Mouse (Mus musculus): ENCODE results near the gene Spc24. TPM values are rescaled to one million over a fixed set of nuclear protein-coding genes. Genes with fewer than 3 reads are reported as not detected.
A peak's percentile ranks its signal among the peaks of the same experiment; 100 is the strongest.
"Not testable (repeated sequence)": the region's sequence is repeated elsewhere in the genome, so short reads cannot be mapped to it uniquely, and the experiment has no call there.

Gene Spc24
- polyA plus RNA-seq, 1 experiment from 2014 or later = 170 TPM

DNA sequence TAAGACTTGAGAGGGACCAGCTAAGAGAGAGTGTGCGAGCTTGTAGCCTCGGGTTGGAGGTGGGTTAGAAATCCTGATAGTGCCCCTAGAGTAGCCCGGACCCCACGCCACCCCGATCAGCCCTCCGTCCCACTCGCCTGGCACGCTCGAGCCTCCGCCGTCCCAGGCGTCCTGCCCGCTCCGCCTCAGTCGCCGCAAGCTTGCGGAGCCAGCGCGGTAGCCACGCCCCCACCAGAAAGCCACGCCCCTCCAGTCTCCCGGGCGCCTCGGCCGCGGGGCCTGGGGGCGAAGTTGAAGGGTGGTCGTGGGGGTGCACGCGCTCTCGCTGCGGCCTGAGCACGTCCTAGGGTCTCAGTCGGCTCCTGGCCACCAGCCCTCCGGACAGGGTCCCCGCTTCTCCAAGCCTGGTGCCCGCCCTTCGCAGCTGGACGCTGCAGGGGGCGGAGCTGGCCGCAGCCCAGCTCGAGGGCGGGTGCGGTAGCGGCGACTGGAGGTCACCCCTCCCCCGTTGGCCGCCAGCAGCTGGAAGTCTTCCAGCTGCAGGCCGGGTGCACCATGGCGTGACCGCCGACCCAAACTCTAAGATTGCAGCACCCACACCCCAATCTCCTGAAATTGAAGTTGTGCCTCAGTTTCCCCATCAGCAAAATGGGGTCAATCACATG is 38.4 kb upstream of the Spc24 start, which contains the start of gene Kank2:
Kank2 (minus strand) TSS at position 400 of the 665 bp plus-strand sequence.
- DNase-seq (ENCODE audit: low spot score) (peak; percentile 87), ATAC-seq (replicated peaks; ENCODE audit: low FRiP score) (peak; percentile 77)
- Histone ChIP-seq H3K4me2 (peak within 1 kb of the TSS; percentile 98), H3K4me3 (ENCODE audit: low read depth, low read length) (peak within 1 kb of the TSS; percentile 75), H3K36me3 (ENCODE audit: control insufficient read depth, insufficient read depth, low read length) (peaks cover 16% of the 10 kb centered on the region), H3K27ac (ENCODE audit: low read depth, low read length) (peak within 1 kb of the TSS; percentile 79), H3K4me1 (replicated peaks; ENCODE audit: control insufficient read depth, insufficient read depth, low read length) (peaks cover 20% of the 10 kb centered on the region), H3K27me3 (replicated peaks; ENCODE audit: control insufficient read depth, insufficient read depth, low read length) (no peaks in the 10 kb centered on the region), H3K9ac (ENCODE audit: low read depth, low read length) (peak within 1 kb of the TSS; percentile 86), H3K9me3 (ENCODE audit: control insufficient read depth, low read length) (no peaks in the 10 kb centered on the region)
- under 1% methylated on average over 51 of the region's 52 CpGs for WGBS

GRCm38 (mm10) chr9:21797921-21798344 is 37.8 kb upstream of the Spc24 start:
- DNase-seq (ENCODE audit: low spot score) (peak; percentile 79), ATAC-seq (replicated peaks; ENCODE audit: low FRiP score) (peak; percentile 58)
- H3K27ac ChIP-seq (ENCODE audit: low read depth, low read length) = peak overlapping the region; percentile 79
- peak overlapping the region; percentile 98 for H3K4me2 ChIP-seq
- H3K36me3 ChIP-seq (ENCODE audit: control insufficient read depth, insufficient read depth, low read length) = peaks cover 20% of the 10 kb centered on the region
- peaks cover 21% of the 10 kb centered on the region for H3K4me1 ChIP-seq (replicated peaks; ENCODE audit: control insufficient read depth, insufficient read depth, low read length)
- H3K9me3 ChIP-seq (ENCODE audit: control insufficient read depth, low read length) = no peaks in the 10 kb centered on the region
- H3K9ac ChIP-seq (ENCODE audit: low read depth, low read length) = peak overlapping the region; percentile 86
- H3K27me3 ChIP-seq (replicated peaks; ENCODE audit: control insufficient read depth, insufficient read depth, low read length) = no peaks in the 10 kb centered on the region
- peak overlapping the region; percentile 75 for H3K4me3 ChIP-seq (ENCODE audit: low read depth, low read length)
- 1% methylated on average over 22 of the region's 26 CpGs for WGBS

- H3K4me1 ChIP-seq (replicated peaks; ENCODE audit: control insufficient read depth, insufficient read depth, low read length) = peaks cover 25% of the 10 kb centered on the region
- peak overlapping the region; percentile 54; the same call in 1 of the 2 replicates for H3K27ac ChIP-seq (ENCODE audit: low read depth, low read length)
- DNase-seq (ENCODE audit: low spot score) (no peak), ATAC-seq (replicated peaks; ENCODE audit: low FRiP score) (no peak)
- H3K27me3 ChIP-seq (replicated peaks; ENCODE audit: control insufficient read depth, insufficient read depth, low read length) = no peaks in the 10 kb centered on the region
- 74% methylated on average over 3 of the region's 3 CpGs for WGBS
- peak overlapping the region; percentile 98 for H3K4me2 ChIP-seq
- no peak overlapping the region for H3K9ac ChIP-seq (ENCODE audit: low read depth, low read length)
- H3K36me3 ChIP-seq (ENCODE audit: control insufficient read depth, insufficient read depth, low read length) = peaks cover 23% of the 10 kb centered on the region
- peak overlapping the region; percentile 75 for H3K4me3 ChIP-seq (ENCODE audit: low read depth, low read length)
- no peaks in the 10 kb centered on the region for H3K9me3 ChIP-seq (ENCODE audit: control insufficient read depth, low read length)
Measured at GRCm38 (mm10) chr9:21796919-21797318, 36.8 kb upstream of the Spc24 start.

DNA sequence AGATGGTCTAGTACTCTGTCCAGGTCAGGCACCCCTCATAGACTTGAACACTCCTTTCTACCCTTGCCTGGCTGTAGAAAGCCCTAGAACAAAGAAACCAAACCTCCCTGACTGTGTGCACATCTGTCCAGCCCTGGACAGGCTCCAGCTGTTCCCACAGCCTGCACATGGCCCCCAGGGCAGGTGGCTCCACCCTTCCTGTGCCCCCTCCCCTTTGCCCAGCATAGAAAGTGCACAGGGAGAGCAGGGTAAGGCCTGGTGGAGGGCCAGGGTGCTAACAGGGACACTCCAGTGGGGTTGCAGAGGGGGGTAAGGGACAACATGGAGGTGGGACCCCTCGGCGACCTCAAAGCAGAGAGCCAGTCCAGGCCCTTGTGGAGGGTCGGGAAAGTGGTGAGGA is 36.2 kb upstream of the Spc24 start:
- peak overlapping the region; percentile 98 for H3K4me2 ChIP-seq

GRCm38 (mm10) chr9:21795579-21795978 is 35.5 kb upstream of the Spc24 start:
- Histone ChIP-seq H3K4me2 (no peak overlapping the region; the same call in 1 of the 2 replicates), H3K9ac (ENCODE audit: low read depth, low read length) (no peak overlapping the region), H3K27ac (ENCODE audit: low read depth, low read length) (no peak overlapping the region; the same call in 1 of the 2 replicates), H3K4me1 (replicated peaks; ENCODE audit: control insufficient read depth, insufficient read depth, low read length) (peaks cover 26% of the 10 kb centered on the region), H3K27me3 (replicated peaks; ENCODE audit: control insufficient read depth, insufficient read depth, low read length) (no peaks in the 10 kb centered on the region), H3K4me3 (ENCODE audit: low read depth, low read length) (no peak overlapping the region), H3K36me3 (ENCODE audit: control insufficient read depth, insufficient read depth, low read length) (peaks cover 25% of the 10 kb centered on the region), H3K9me3 (ENCODE audit: control insufficient read depth, low read length) (no peaks in the 10 kb centered on the region)
- DNase-seq (ENCODE audit: low spot score) (no peak), ATAC-seq (replicated peaks; ENCODE audit: low FRiP score) (no peak)
- 86% methylated on average over 5 of the region's 5 CpGs for WGBS

More for the DNA sequence above, 36.2 kb upstream of the Spc24 start:
- H3K9ac ChIP-seq (ENCODE audit: low read depth, low read length) = no peak overlapping the region
- peaks cover 25% of the 10 kb centered on the region for H3K36me3 ChIP-seq (ENCODE audit: control insufficient read depth, insufficient read depth, low read length)
- H3K27me3 ChIP-seq (replicated peaks; ENCODE audit: control insufficient read depth, insufficient read depth, low read length) = no peaks in the 10 kb centered on the region
- H3K27ac ChIP-seq (ENCODE audit: low read depth, low read length) = peak overlapping the region; percentile 48; the same call in 1 of the 2 replicates
- no peaks in the 10 kb centered on the region for H3K9me3 ChIP-seq (ENCODE audit: control insufficient read depth, low read length)
- WGBS = 58% methylated on average over 3 of the region's 3 CpGs
- DNase-seq (ENCODE audit: low spot score) (no peak), ATAC-seq (replicated peaks; ENCODE audit: low FRiP score) (no peak)
- peaks cover 26% of the 10 kb centered on the region for H3K4me1 ChIP-seq (replicated peaks; ENCODE audit: control insufficient read depth, insufficient read depth, low read length)
- peak overlapping the region; percentile 21; the same call in 1 of the 2 replicates for H3K4me3 ChIP-seq (ENCODE audit: low read depth, low read length)

GRCm38 (mm10) chr9:21794925-21795324 is 34.8 kb upstream of the Spc24 start:
- no peaks in the 10 kb centered on the region for H3K27me3 ChIP-seq (replicated peaks; ENCODE audit: control insufficient read depth, insufficient read depth, low read length)
- no peak overlapping the region for H3K27ac ChIP-seq (ENCODE audit: low read depth, low read length)
- H3K9me3 ChIP-seq (ENCODE audit: control insufficient read depth, low read length) = no peaks in the 10 kb centered on the region
- ATAC-seq (replicated peaks; ENCODE audit: low FRiP score) (no peak), DNase-seq (ENCODE audit: low spot score) (no peak)
- H3K4me1 ChIP-seq (replicated peaks; ENCODE audit: control insufficient read depth, insufficient read depth, low read length) = peaks cover 26% of the 10 kb centered on the region
- 91% methylated on average over 25 of the region's 25 CpGs for WGBS
- H3K4me2 ChIP-seq = no peak overlapping the region
- no peak overlapping the region for H3K4me3 ChIP-seq (ENCODE audit: low read depth, low read length)
- no peak overlapping the region for H3K9ac ChIP-seq (ENCODE audit: low read depth, low read length)
- peaks cover 25% of the 10 kb centered on the region for H3K36me3 ChIP-seq (ENCODE audit: control insufficient read depth, insufficient read depth, low read length)

GRCm38 (mm10) chr9:21794344-21794834 is 34.3 kb upstream of the Spc24 start:
- H3K4me3 ChIP-seq (ENCODE audit: low read depth, low read length) = no peak overlapping the region
- ATAC-seq (replicated peaks; ENCODE audit: low FRiP score) = no peak
- H3K9ac ChIP-seq (ENCODE audit: low read depth, low read length) = no peak overlapping the region
- 95% methylated on average over 18 of the region's 18 CpGs for WGBS
- DNase-seq (ENCODE audit: low spot score) = no peak
- H3K27ac ChIP-seq (ENCODE audit: low read depth, low read length) = no peak overlapping the region
- no peak overlapping the region for H3K4me2 ChIP-seq
- no peaks in the 10 kb centered on the region for H3K9me3 ChIP-seq (ENCODE audit: control insufficient read depth, low read length)
- no peaks in the 10 kb centered on the region for H3K27me3 ChIP-seq (replicated peaks; ENCODE audit: control insufficient read depth, insufficient read depth, low read length)
- peaks cover 26% of the 10 kb centered on the region for H3K4me1 ChIP-seq (replicated peaks; ENCODE audit: control insufficient read depth, insufficient read depth, low read length)
- H3K36me3 ChIP-seq (ENCODE audit: control insufficient read depth, insufficient read depth, low read length) = peaks cover 26% of the 10 kb centered on the region

DNA sequence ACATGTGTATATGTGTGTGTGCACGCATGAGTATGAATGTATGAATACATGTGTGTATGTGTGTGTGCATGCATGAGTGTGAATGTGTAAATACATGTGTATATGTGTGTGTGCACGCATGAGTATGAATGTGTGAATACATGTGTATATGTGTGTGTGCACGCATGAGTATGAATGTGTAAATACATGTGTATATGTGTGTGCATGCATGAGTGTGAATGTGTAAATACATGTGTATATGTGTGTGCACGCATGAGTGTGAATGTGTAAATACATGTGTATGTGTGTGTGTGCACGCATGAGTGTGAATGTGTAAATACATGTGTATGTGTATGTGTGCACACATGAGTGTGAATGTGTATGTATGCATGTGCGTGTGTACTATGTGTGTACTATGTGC is 33.4 kb upstream of the Spc24 start:
- not testable (repeated sequence) for H3K4me3 ChIP-seq (ENCODE audit: low read depth, low read length); DNase-seq (ENCODE audit: low spot score); H3K9me3 ChIP-seq (ENCODE audit: control insufficient read depth, low read length); H3K9ac ChIP-seq (ENCODE audit: low read depth, low read length); H3K4me2 ChIP-seq; ATAC-seq (replicated peaks; ENCODE audit: low FRiP score); H3K27me3 ChIP-seq (replicated peaks; ENCODE audit: control insufficient read depth, insufficient read depth, low read length); H3K27ac ChIP-seq (ENCODE audit: low read depth, low read length)
- peaks cover 21% of the 10 kb centered on the region for H3K4me1 ChIP-seq (replicated peaks; ENCODE audit: control insufficient read depth, insufficient read depth, low read length)
- peaks cover 29% of the 10 kb centered on the region for H3K36me3 ChIP-seq (ENCODE audit: control insufficient read depth, insufficient read depth, low read length)
- 93% methylated on average over 6 of the region's 6 CpGs for WGBS

DNA sequence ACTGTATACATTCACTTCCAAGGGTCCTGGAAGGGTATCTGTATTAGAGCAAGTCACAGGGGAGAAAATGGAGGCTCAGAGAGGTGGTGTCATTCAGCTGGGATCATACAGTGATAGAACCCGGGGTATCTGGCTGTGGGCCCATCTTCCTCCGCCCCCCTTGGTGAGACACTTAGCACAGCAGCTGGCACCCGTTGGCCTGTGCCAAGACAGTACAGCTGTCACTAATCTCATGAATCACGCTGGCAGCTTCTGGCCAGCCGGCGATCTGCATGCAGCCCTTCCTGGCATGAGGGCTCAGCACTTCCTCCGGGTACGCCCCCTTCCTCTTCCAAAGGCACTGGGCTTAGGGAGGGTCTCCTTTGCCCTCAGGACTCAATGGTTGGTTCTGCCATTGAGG is 32.5 kb upstream of the Spc24 start:
- Histone ChIP-seq H3K4me2 (no peak overlapping the region), H3K27ac (ENCODE audit: low read depth, low read length) (no peak overlapping the region)

More for the DNA sequence above, 32.5 kb upstream of the Spc24 start:
- Histone ChIP-seq H3K27me3 (replicated peaks; ENCODE audit: control insufficient read depth, insufficient read depth, low read length) (no peaks in the 10 kb centered on the region), H3K4me1 (replicated peaks; ENCODE audit: control insufficient read depth, insufficient read depth, low read length) (peaks cover 21% of the 10 kb centered on the region), H3K4me3 (ENCODE audit: low read depth, low read length) (no peak overlapping the region), H3K9me3 (ENCODE audit: control insufficient read depth, low read length) (no peaks in the 10 kb centered on the region), H3K9ac (ENCODE audit: low read depth, low read length) (no peak overlapping the region), H3K36me3 (ENCODE audit: control insufficient read depth, insufficient read depth, low read length) (peaks cover 29% of the 10 kb centered on the region)
- no peak for DNase-seq (ENCODE audit: low spot score)
- ATAC-seq (replicated peaks; ENCODE audit: low FRiP score) = no peak
- 53% methylated on average over 8 of the region's 8 CpGs for WGBS
